Comparison of ENCODE assay signal across 26 mouse cellular contexts in the genomic region with DNA sequence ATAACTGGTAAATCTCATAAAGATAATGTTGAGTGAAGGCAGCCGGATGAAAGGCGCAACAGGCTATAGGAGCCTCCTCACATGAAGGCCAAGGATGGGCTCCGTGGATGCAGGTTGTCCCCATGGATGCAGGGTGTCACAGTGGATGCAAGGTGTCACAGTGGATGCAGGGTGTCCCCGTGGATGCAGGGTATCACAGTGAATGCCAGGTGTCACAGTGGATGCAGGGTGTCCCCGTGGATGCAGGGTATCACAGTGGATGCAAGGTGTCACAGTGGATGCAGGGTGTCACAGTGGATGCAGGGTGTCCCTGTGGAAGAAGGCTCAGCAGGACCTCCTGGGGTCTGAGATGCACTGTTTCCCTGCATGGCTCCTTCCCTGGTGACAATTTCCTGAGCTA. TPM values are rescaled to one million over a fixed set of nuclear protein-coding genes. Genes with fewer than 3 reads are reported as not detected.
DNase-seq lines count a peak whose midpoint lies in the region; ATAC-seq and TF ChIP-seq lines count a peak whose summit lies in the region.
"Had no signal": no experiment of that assay in that cellular context is flagged by ENCODE, and none has a peak within 500 bp of the region (broad histone marks: within the 10 kb centered on the region; RNA-seq: fewer than 3 reads in every experiment).

No protein-coding gene starts in this region.

- H3K79me2 ChIP-seq in MEL (ENCODE audit: control insufficient read depth, insufficient read depth, low read length, poor library complexity) = no peaks in the 10 kb centered on the region

- ATAC-seq in megakaryocyte, adult 5-6 weeks (ENCODE audit: poor library complexity, severe bottlenecking) = no peak
- ATAC-seq: CD4-positive, CD25-positive, alpha-beta regulatory T cell, adult 4 months; forebrain, embryonic 14.5 days; forebrain, embryonic 16.5 days had no signal

- peaks cover 22% of the 10 kb centered on the region for H3K9me3 ChIP-seq in megakaryocyte, embryonic 14.5 days
- H3K9me3 ChIP-seq in ES-E14 (ENCODE audit: control insufficient read depth, insufficient read depth, low read depth, low read length) (no peaks in the 10 kb centered on the region), MEL (replicated peaks; ENCODE audit: insufficient read depth, low read length) (no peaks in the 10 kb centered on the region)
- H3K9me3 ChIP-seq: embryonic facial prominence, embryonic 13.5 days; embryonic facial prominence, embryonic 15.5 days; forebrain, embryonic 10.5 days; forebrain, embryonic 12.5 days had no signal

- H3K27me3 ChIP-seq in megakaryocyte, embryonic 14.5 days (replicated peaks) = peaks cover 2% of the 10 kb centered on the region
- H3K27me3 ChIP-seq in MEL (ENCODE audit: control insufficient read depth in 1 of 2, insufficient read depth in 2 of 2, low read length in 2 of 2) = no peaks in the 10 kb centered on the region
- H3K27me3 ChIP-seq in kidney, adult 2 months (replicated peaks; ENCODE audit: control insufficient read depth, insufficient read depth, low read length) = no peaks in the 10 kb centered on the region
- H3K27me3 ChIP-seq: CH12.LX; embryonic facial prominence, embryonic 13.5 days; embryonic facial prominence, embryonic 15.5 days; forebrain, embryonic 12.5 days had no signal

- DNase-seq in ES-E14 (ENCODE audit: low read depth, low spot score) (no peak), MEL (ENCODE audit: low read depth, low spot score) (no peak)
- DNase-seq in kidney, adult 2 months = no peak
- DNase-seq: adrenal gland, adult 2 months; adrenal gland, postnatal 10 days; adrenal gland, postnatal 25 days; B cell, adult 2 months; cerebellum, adult 11 months; cerebellum, adult 18-20 months; cerebellum, adult 8-10 months; cerebellum, adult 9-11 months; cerebellum, postnatal 14 days; cerebellum, postnatal 36 days; embryo, embryonic 11 days had no signal

- WGBS in kidney, adult 2 months = 93% methylated on average over 5 of the region's 5 CpGs

- no peaks in the 10 kb centered on the region for H3K36me3 ChIP-seq in megakaryocyte, embryonic 14.5 days (replicated peaks; ENCODE audit: low read length)
- H3K36me3 ChIP-seq in ES-E14 (ENCODE audit: control insufficient read depth, insufficient read depth, low read length, poor library complexity, severe bottlenecking) (peaks cover 2% of the 10 kb centered on the region; the same call in 1 of the 2 replicates), MEL (ENCODE audit: control insufficient read depth in 1 of 2, insufficient read depth in 2 of 2, low read length in 2 of 2) (no peaks in the 10 kb centered on the region)
- no peaks in the 10 kb centered on the region for H3K36me3 ChIP-seq in kidney, adult 2 months (ENCODE audit: control insufficient read depth, insufficient read depth, low read length)
- H3K36me3 ChIP-seq: embryonic facial prominence, embryonic 13.5 days; embryonic facial prominence, embryonic 15.5 days; forebrain, embryonic 10.5 days; forebrain, embryonic 12.5 days had no signal

- H3K4me1 ChIP-seq in megakaryocyte, embryonic 14.5 days = peaks cover 13% of the 10 kb centered on the region
- H3K4me1 ChIP-seq in ES-E14 (ENCODE audit: control insufficient read depth in 2 of 2, insufficient read depth in 2 of 2, low read length in 2 of 2, poor library complexity in 1 of 2) = peaks cover 0 to 4% of the 10 kb centered on the region in 2 experiments; a peak in 1 of 4 replicates
- no peaks in the 10 kb centered on the region for H3K4me1 ChIP-seq in MEL (ENCODE audit: control insufficient read depth in 1 of 2, insufficient read depth in 2 of 2, low read length in 2 of 2)
- 0 out of 2 replicates have a peak, but pooled peaks cover 3% of the 10 kb centered on the region for H3K4me1 ChIP-seq in kidney, adult 2 months (ENCODE audit: control insufficient read depth, insufficient read depth, low read length)

- no peak for TF ChIP-seq EP300 in MEL (IDR thresholded peaks at IDR 0.05; ENCODE audit: low read depth in 1 of 2, low read length in 2 of 2)

- no peak for TF ChIP-seq POLR2A in MEL (IDR thresholded peaks at IDR 0.05; ENCODE audit: control insufficient read depth in 1 of 2, insufficient read depth in 1 of 2, low read depth in 1 of 2, low read length in 2 of 2, poor library complexity in 1 of 2)
- no peak for TF ChIP-seq POLR2A in kidney, adult 2 months (IDR thresholded peaks at IDR 0.05; ENCODE audit: low read depth, low read length)

- TF ChIP-seq RAD21 in MEL (IDR thresholded peaks at IDR 0.05; ENCODE audit: low read depth, low read length) = no peak

- H3K27ac ChIP-seq in ES-E14 (ENCODE audit: insufficient read depth, low read depth, low read length, poor library complexity, severe bottlenecking) (peak overlapping the region; percentile 3; the same call in 1 of the 2 replicates), MEL (ENCODE audit: control insufficient read depth, low read depth, low read length) (no peak overlapping the region)
- H3K27ac ChIP-seq in kidney, adult 2 months (ENCODE audit: insufficient read depth, low read depth, low read length) = no peak overlapping the region
- H3K27ac ChIP-seq: embryonic facial prominence, embryonic 13.5 days; embryonic facial prominence, embryonic 15.5 days; forebrain, embryonic 10.5 days; forebrain, embryonic 12.5 days had no signal

- no peak for TF ChIP-seq CTCF in MEL (IDR thresholded peaks at IDR 0.05 in 2 of 3, conservative IDR thresholded peaks at IDR 0.05 in 1 of 3; ENCODE audit: control insufficient read depth in 1 of 3, insufficient read depth in 1 of 3, low read depth in 2 of 3, low read length in 3 of 3, poor library complexity in 1 of 3, severe bottlenecking in 1 of 3)
- TF ChIP-seq CTCF in kidney, adult 2 months (conservative IDR thresholded peaks at IDR 0.05; ENCODE audit: insufficient read depth, insufficient read length, low read depth, low read length) = no peak

- in situ Hi-C loops in ES-E14 (cut with MboI; ENCODE audit: low sequenced_read_pairs in 2 of 2, unreplicated experiment in 2 of 2) = no loop called here

- H3K4me3 ChIP-seq in megakaryocyte, embryonic 14.5 days (replicated peaks) = peak overlapping the region; percentile 44
- H3K4me3 ChIP-seq in ES-E14 (ENCODE audit: insufficient read depth in 1 of 2, low read depth in 1 of 2, low read length in 2 of 2, poor library complexity in 1 of 2, severe bottlenecking in 1 of 2) (no peak overlapping the region), MEL (ENCODE audit: control insufficient read depth in 1 of 2, insufficient read depth in 1 of 2, low read depth in 2 of 2, low read length in 2 of 2) (no peak overlapping the region)
- no peak overlapping the region for H3K4me3 ChIP-seq in kidney, adult 2 months (ENCODE audit: insufficient read depth, low read depth, low read length)
- H3K4me3 ChIP-seq: embryonic facial prominence, embryonic 13.5 days; embryonic facial prominence, embryonic 15.5 days; erythroblast, embryonic 14.5 days; forebrain, embryonic 10.5 days; forebrain, embryonic 12.5 days had no signal

- no peak overlapping the region for H3K9ac ChIP-seq in ES-E14 (ENCODE audit: insufficient read depth, low read depth, low read length, poor library complexity, severe bottlenecking)
- H3K9ac ChIP-seq in MEL (ENCODE audit: control insufficient read depth, low read depth, low read length, poor library complexity, severe bottlenecking) = no peak overlapping the region
- H3K9ac ChIP-seq: embryonic facial prominence, embryonic 13.5 days; embryonic facial prominence, embryonic 15.5 days; forebrain, embryonic 12.5 days had no signal

TF ChIP-seq in ES-E14, 5 proteins besides CTCF, POLR2A, EP300 and RAD21:
- no peak for TF ChIP-seq CHD2 (IDR thresholded peaks at IDR 0.05; ENCODE audit: low read depth, low read length)
- no peak for TF ChIP-seq ZNF384 (IDR thresholded peaks at IDR 0.05; ENCODE audit: low read depth, low read length)
- no peak for TF ChIP-seq HCFC1 (IDR thresholded peaks at IDR 0.05; ENCODE audit: borderline replicate concordance, insufficient read depth, low read length)
- TF ChIP-seq MAFK (IDR thresholded peaks at IDR 0.05; ENCODE audit: insufficient read depth, low read depth, low read length) = no peak
- no peak for TF ChIP-seq ZC3H11A (IDR thresholded peaks at IDR 0.05; ENCODE audit: borderline replicate concordance, low read depth, low read length)

TF ChIP-seq in MEL, 35 proteins besides CTCF, POLR2A, EP300 and RAD21:
- TF ChIP-seq TAL1 (IDR thresholded peaks at IDR 0.05; ENCODE audit: low read length) (no peak), POLR2AphosphoS5 (IDR thresholded peaks at IDR 0.05; ENCODE audit: borderline replicate concordance, low read depth, low read length) (peak; percentile 35; the same call in 1 of the 2 replicates)

RNA-seq across cellular contexts. Expression of a gene that starts 44.3 kb away (rescaled TPM):
- not detected in 2 replicates for polyA plus RNA-seq in megakaryocyte, embryonic 14.5 days (2012; ENCODE audit: insufficient read depth, low replicate concordance)
- total RNA-seq in megakaryocyte, adult 5-6 weeks (2015) = 0.07 TPM in 1 of 2 replicates, not detected in the other
- not detected in 2 replicates for total RNA-seq in megakaryocyte, adult 5-6 weeks (2017)
- total RNA-seq in ES-E14 (2012; rRNA removed) (2.5 and 4.1 TPM in 2 replicates), MEL (2012; rRNA removed) (0.04 TPM in 1 of 2 replicates, not detected in the other)
- polyA plus RNA-seq in MEL (2012; ENCODE audit: insufficient read depth in 1 of 2, insufficient read length in 2 of 2, low read depth in 1 of 2, low replicate concordance in 2 of 2, missing spikeins in 1 of 2) = under 1 TPM in 1 of 2 experiments, not detected in 1; 0.04 TPM
- 0.27 and 0.48 TPM in 2 replicates for polyA plus RNA-seq in kidney, adult 2 months (2012; rRNA removed)
- total RNA-seq: common myeloid progenitor, adult 5-6 weeks had no signal
- polyA plus RNA-seq: erythroblast, embryonic 14.5 days; forebrain, embryonic 10.5 days had no signal
